In genomic region chr6:18664687-18665086, GRCm38 (mm10) we compare ENCODE assay signal across 27 mouse cellular contexts.
DNase-seq lines count a peak whose midpoint lies in the region; ATAC-seq and TF ChIP-seq lines count a peak whose summit lies in the region.
"Had no signal": no experiment of that assay in that cellular context is flagged by ENCODE, and none has a peak within 500 bp of the region (broad histone marks: within the 10 kb centered on the region; RNA-seq: fewer than 3 reads in every experiment).

No protein-coding gene starts in this region.

- no peak overlapping the region for H3K27ac ChIP-seq in forebrain, postnatal 0 days (ENCODE audit: low read depth, low read length)
- no peak overlapping the region for H3K27ac ChIP-seq in forebrain, embryonic 13.5 days
- peak overlapping the region; percentile 62 for H3K27ac ChIP-seq in left cerebral cortex, adult 2 months
- H3K27ac ChIP-seq: embryonic facial prominence, embryonic 13.5 days; embryonic facial prominence, embryonic 15.5 days; forebrain, embryonic 10.5 days; forebrain, embryonic 12.5 days; forebrain, embryonic 15.5 days had no signal

- peak; percentile 78 for ATAC-seq in forebrain, postnatal 0 days
- no peak for ATAC-seq in forebrain, embryonic 13.5 days
- ATAC-seq: activated CD4-positive, CD25-positive, alpha-beta regulatory T cell, adult 4 months; CD4-positive, CD25-positive, alpha-beta regulatory T cell, adult 4 months; forebrain, embryonic 15.5 days; Patski had no signal

- no peak for TF ChIP-seq CTCF in forebrain, postnatal 0 days (IDR thresholded peaks at IDR 0.05; ENCODE audit: low read depth)
- no peak for TF ChIP-seq CTCF in left cerebral cortex, adult 2 months (IDR thresholded peaks at IDR 0.05)

- H3K4me1 ChIP-seq in forebrain, postnatal 0 days (ENCODE audit: insufficient read depth) = no peaks in the 10 kb centered on the region
- no peaks in the 10 kb centered on the region for H3K4me1 ChIP-seq in forebrain, embryonic 13.5 days
- H3K4me1 ChIP-seq: embryonic facial prominence, embryonic 13.5 days; embryonic facial prominence, embryonic 15.5 days; forebrain, embryonic 10.5 days; forebrain, embryonic 12.5 days; forebrain, embryonic 15.5 days had no signal

- WGBS in forebrain, postnatal 0 days = 67% methylated on average over 4 of the region's 4 CpGs
- 92% methylated on average over 4 of the region's 4 CpGs for WGBS in forebrain, embryonic 13.5 days

- H3K9ac ChIP-seq in forebrain, postnatal 0 days = no peak overlapping the region
- H3K9ac ChIP-seq in forebrain, embryonic 13.5 days = no peak overlapping the region
- H3K9ac ChIP-seq: embryonic facial prominence, embryonic 13.5 days; embryonic facial prominence, embryonic 15.5 days; forebrain, embryonic 12.5 days; forebrain, embryonic 15.5 days had no signal

- intact Hi-C loops in left cerebral cortex, adult 2 months (cut with DNase I) = loop anchor here (2.0 kb wide), 1 partner anchor 24 kb away; no protein-coding TSS in a partner anchor
- intact Hi-C loops in left cerebral cortex, postnatal 10 days (cut with DNase I) = no loop called here

- no peaks in the 10 kb centered on the region for H3K9me3 ChIP-seq in forebrain, postnatal 0 days (ENCODE audit: low read length)
- no peaks in the 10 kb centered on the region for H3K9me3 ChIP-seq in forebrain, embryonic 13.5 days (replicated peaks)
- H3K9me3 ChIP-seq: embryonic facial prominence, embryonic 13.5 days; embryonic facial prominence, embryonic 15.5 days; forebrain, embryonic 10.5 days; forebrain, embryonic 12.5 days; forebrain, embryonic 15.5 days; G1E had no signal

- no peak overlapping the region for H3K4me3 ChIP-seq in forebrain, postnatal 0 days (ENCODE audit: low read depth, low read length)
- no peak overlapping the region for H3K4me3 ChIP-seq in forebrain, embryonic 13.5 days
- H3K4me3 ChIP-seq in left cerebral cortex, adult 2 months = no peak overlapping the region
- H3K4me3 ChIP-seq: embryonic facial prominence, embryonic 13.5 days; embryonic facial prominence, embryonic 15.5 days; erythroblast, embryonic 14.5 days; forebrain, embryonic 10.5 days; forebrain, embryonic 12.5 days; forebrain, embryonic 15.5 days had no signal

- H3K36me3 ChIP-seq in forebrain, postnatal 0 days (ENCODE audit: insufficient read depth) = no peaks in the 10 kb centered on the region
- no peaks in the 10 kb centered on the region for H3K36me3 ChIP-seq in forebrain, embryonic 13.5 days (ENCODE audit: poor library complexity, severe bottlenecking)
- H3K36me3 ChIP-seq: embryonic facial prominence, embryonic 13.5 days; embryonic facial prominence, embryonic 15.5 days; forebrain, embryonic 10.5 days; forebrain, embryonic 12.5 days; forebrain, embryonic 15.5 days; G1E had no signal

- DNase-seq in forebrain, postnatal 0 days = no peak
- DNase-seq in left cerebral cortex, adult 2 months (ENCODE audit: extremely low spot score in 1 of 2, low spot score in 2 of 2) = no peak
- no peak for DNase-seq in left cerebral cortex, postnatal 10 days (ENCODE audit: extremely low spot score in 1 of 2, low spot score in 2 of 2)
- DNase-seq in brain, adult 2 months (ENCODE audit: low read depth, low spot score) = peak; percentile 62
- DNase-seq: adrenal gland, adult 8-10 months; adrenal gland, postnatal 14 days; adrenal gland, postnatal 36 days; B cell, adult 2 months; cerebellum, adult 11 months; cerebellum, adult 18-20 months; cerebellum, adult 8-10 months; cerebellum, adult 9-11 months; cerebellum, postnatal 14 days; cerebellum, postnatal 36 days; embryo, embryonic 11 days had no signal

- no peaks in the 10 kb centered on the region for H3K27me3 ChIP-seq in forebrain, postnatal 0 days (ENCODE audit: insufficient read depth, low read length)
- no peaks in the 10 kb centered on the region for H3K27me3 ChIP-seq in forebrain, embryonic 13.5 days
- H3K27me3 ChIP-seq: CH12.LX; embryonic facial prominence, embryonic 13.5 days; embryonic facial prominence, embryonic 15.5 days; forebrain, embryonic 12.5 days; forebrain, embryonic 15.5 days had no signal

- no peak overlapping the region for H3K4me2 ChIP-seq in forebrain, postnatal 0 days (ENCODE audit: low read depth)
- no peak overlapping the region for H3K4me2 ChIP-seq in forebrain, embryonic 13.5 days
- H3K4me2 ChIP-seq: embryonic facial prominence, embryonic 13.5 days; embryonic facial prominence, embryonic 15.5 days; forebrain, embryonic 12.5 days; forebrain, embryonic 15.5 days had no signal
